Mouse (Mus musculus) ovary, postnatal 36 days (tissue): ENCODE data around the gene Iah1.

Experiments used
- DNase-seq: peaks from one replicate; pipeline ENCODE4 v3.0.0; 2022; ENCODE audit warnings: low spot score, mixed read lengths

The Iah1 gene

GRCm38 (mm10) chr12:21369087-21369410, 52.9 kb downstream of the Iah1 start:
- DNase-seq, result no peak

GRCm38 (mm10) chr12:21370035-21370611, 53.9 kb downstream of the Iah1 start:
- no peak for DNase-seq

- peak; percentile 98 for DNase-seq
Observed at GRCm38 (mm10) chr12:21373100-21373819, 57.1 kb downstream of the Iah1 start, which contains the start of gene Adam17. Adam17 (minus strand) TSS chr12:21373632.
